Mouse (Mus musculus) kidney, postnatal 0 days (tissue): ENCODE measurements around the gene 3110009E18Rik. TPM values are rescaled to one million over a fixed set of nuclear protein-coding genes. Genes with fewer than 3 reads are reported as not detected.
"Not testable (repeated sequence)": the region's sequence is repeated elsewhere in the genome, so short reads cannot be mapped to it uniquely, and the experiment has no call there.

Experiments
- ATAC-seq: fragments of 200-750 bp; cut with Nextera tagmentation; replicated peaks from 2 replicates; pipeline ENCODE4 v1.8.0; 2017; ENCODE audit warnings: low read depth, moderate number of reproducible peaks, moderate TSS enrichment, moderate library complexity; ENCODE audit not compliant: low FRiP score
- DNase-seq: peaks from one replicate; pipeline ENCODE4 v3.0.0-alpha.2; 2016; ENCODE audit warnings: low spot score
- H3K27ac ChIP-seq: fragments of 300-500 bp; sonication (generic); 2 replicates; pipeline ENCODE4 v1.5.1; 2014; ENCODE audit warnings: mild to moderate bottlenecking
- H3K27me3 ChIP-seq: fragments of 300-500 bp; sonication (generic); 2 replicates; pipeline ENCODE4 v1.6.1; 2014; ENCODE audit warnings: low read length, mixed read lengths; ENCODE audit not compliant: insufficient read depth
- H3K36me3 ChIP-seq: fragments of 300-500 bp; sonication (generic); 2 replicates; pipeline ENCODE4 v1.6.1; 2014; ENCODE audit warnings: low read length, mixed read lengths; ENCODE audit not compliant: insufficient read depth
- H3K4me1 ChIP-seq: fragments of 300-500 bp; sonication (generic); replicated peaks from 2 replicates; pipeline ENCODE4 v1.6.1; 2014; ENCODE audit warnings: antibody characterized with exemption, low read length, mixed read lengths; ENCODE audit not compliant: insufficient read depth
- H3K4me2 ChIP-seq: fragments of 300-500 bp; sonication (generic); 2 replicates; pipeline ENCODE4 v1.6.1; 2014; ENCODE audit warnings: mild to moderate bottlenecking, low read length, moderate library complexity, mixed read lengths
- H3K4me3 ChIP-seq: fragments of 300-500 bp; sonication (generic); replicated peaks from 2 replicates; pipeline ENCODE4 v1.5.1; 2014; ENCODE audit warnings: low read depth, low read length
- H3K9ac ChIP-seq: fragments of 300-500 bp; sonication (generic); 2 replicates; pipeline ENCODE4 v1.6.1; 2014; ENCODE audit warnings: low read depth, low read length
- H3K9me3 ChIP-seq: fragments of 300-500 bp; sonication (generic); replicated peaks from 2 replicates; pipeline ENCODE4 v1.6.1; 2016; ENCODE audit warnings: low read length, inconsistent platforms, mixed read lengths
- CTCF ChIP-seq: IDR thresholded peaks from 2 replicates; pipeline ENCODE4 v1.5.1; 2016; ENCODE audit warnings: antibody characterized with exemption, low read depth, mild to moderate bottlenecking, moderate library complexity
- WGBS: fragments of 180-500 bp; shearing (Covaris S2); extraction: QIAGEN DNeasy Blood & Tissue Kit; methylation state at CpG from one replicate; pipeline ENCODE4 v1.1.7; 2014; 5-methylcytosine and 5-hydroxymethylcytosine counted together
- polyA plus RNA-seq: library from polyadenylated mRNA; unstranded; fragments of >200 nt; fragmentation: Nextera tagmentation; extraction: Ambion mirVana; gene quantifications from 2 replicates; pipeline ENCODE4 v1.2.1, GENCODE M21; 2015

Gene 3110009E18Rik
- polyA plus RNA-seq, 1 experiment from 2014 or later: 19.3 TPM

- Histone ChIP-seq H3K36me3 (no peaks in the 10 kb centered on the region), H3K4me1 (no peaks in the 10 kb centered on the region), H3K4me3 (no peak overlapping the region), H3K27me3 (no peaks in the 10 kb centered on the region), H3K9ac (no peak overlapping the region), H3K9me3 (no peaks in the 10 kb centered on the region), H3K4me2 (no peak overlapping the region), H3K27ac (no peak overlapping the region)
- TF ChIP-seq CTCF: no peak
- WGBS: 32% methylated on average over 4 of the region's 5 CpGs
- DNase-seq (no peak), ATAC-seq (no peak)
Observed at GRCm38 (mm10) chr1:120089180-120089579, 31.8 kb upstream of the 3110009E18Rik start.

GRCm38 (mm10) chr1:120090880-120091570 lies 30.0 kb upstream of the 3110009E18Rik start:
- H3K36me3 ChIP-seq: no peaks in the 10 kb centered on the region
- TF ChIP-seq CTCF: no peak
- no peaks in the 10 kb centered on the region for H3K27me3 ChIP-seq
- DNase-seq (no peak), ATAC-seq (no peak)
- H3K9me3 ChIP-seq: no peaks in the 10 kb centered on the region
- 79% methylated on average over 8 of the region's 8 CpGs for WGBS
- no peak overlapping the region for H3K4me3 ChIP-seq
- no peak overlapping the region for H3K27ac ChIP-seq
- H3K9ac ChIP-seq: no peak overlapping the region
- no peak overlapping the region for H3K4me2 ChIP-seq
- H3K4me1 ChIP-seq: no peaks in the 10 kb centered on the region

DNA sequence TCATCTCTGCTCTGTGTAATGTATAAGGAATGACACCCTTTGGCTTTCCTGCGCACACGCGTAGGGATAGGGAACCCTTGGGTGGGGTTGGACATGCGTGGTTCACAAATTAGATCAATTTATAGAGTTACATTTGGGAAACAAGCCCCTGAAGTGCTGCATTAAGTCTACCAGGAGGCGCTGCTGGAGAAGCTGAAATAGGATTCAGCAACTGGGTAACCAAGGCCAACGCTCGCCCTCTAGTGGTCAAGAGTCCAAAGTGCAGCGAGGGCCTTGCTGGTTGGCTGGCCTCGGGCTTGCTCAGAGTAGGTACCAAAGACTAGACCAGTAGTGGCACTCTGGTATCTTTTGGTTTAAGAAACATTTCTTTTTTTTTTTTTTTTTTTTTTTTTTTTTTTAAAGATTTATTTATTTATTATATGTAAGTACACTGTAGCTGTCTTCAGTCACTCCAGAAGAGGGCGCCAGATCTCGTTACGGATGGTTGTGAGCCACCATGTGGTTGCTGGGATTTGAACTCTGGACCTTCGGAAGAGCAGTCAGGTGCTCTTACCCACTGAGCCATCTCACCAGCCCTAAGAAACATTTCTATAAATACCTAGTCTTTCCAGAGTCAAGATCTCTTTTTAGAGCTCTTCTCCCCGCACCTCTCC lies 27.4 kb upstream of the 3110009E18Rik start:
- peak; percentile 77 for ATAC-seq
- H3K27me3 ChIP-seq, H3K4me2 ChIP-seq, H3K36me3 ChIP-seq, H3K4me1 ChIP-seq, H3K27ac ChIP-seq, H3K4me3 ChIP-seq, H3K9ac ChIP-seq, H3K9me3 ChIP-seq: not testable (repeated sequence)
- peak; percentile 95 for TF ChIP-seq CTCF
- DNase-seq: peak; percentile 87
- WGBS: 51% methylated on average over 11 of the region's 14 CpGs

GRCm38 (mm10) chr1:120094920-120095319 lies 26.1 kb upstream of the 3110009E18Rik start:
- H3K4me3 ChIP-seq: no peak overlapping the region
- H3K9me3 ChIP-seq: no peaks in the 10 kb centered on the region
- WGBS: 67% methylated on average over 3 of the region's 3 CpGs
- H3K27ac ChIP-seq: no peak overlapping the region
- no peak overlapping the region for H3K4me2 ChIP-seq
- no peaks in the 10 kb centered on the region for H3K36me3 ChIP-seq
- H3K4me1 ChIP-seq: no peaks in the 10 kb centered on the region
- no peak overlapping the region for H3K9ac ChIP-seq
- no peak for DNase-seq
- no peak for TF ChIP-seq CTCF
- ATAC-seq: no peak
- no peaks in the 10 kb centered on the region for H3K27me3 ChIP-seq

DNA sequence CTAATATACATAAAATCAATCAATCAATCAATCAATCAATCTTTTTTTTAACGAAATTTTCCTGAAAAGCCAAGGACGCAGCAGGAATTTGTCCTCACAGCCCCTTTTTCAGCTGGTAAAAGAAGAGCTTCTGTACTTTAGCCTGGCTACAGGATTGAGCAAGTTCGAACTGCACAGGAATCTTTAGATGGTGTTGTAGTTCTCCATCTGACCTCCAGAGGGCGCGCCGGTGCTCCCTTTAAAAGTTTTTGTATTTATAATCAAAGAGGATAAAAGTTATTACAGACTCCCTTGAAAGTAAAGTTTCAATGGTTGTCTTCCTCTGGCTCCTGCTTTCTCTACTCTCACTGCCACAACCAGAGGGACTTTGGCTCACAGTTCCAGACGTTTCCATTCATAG lies 22.7 kb upstream of the 3110009E18Rik start:
- DNase-seq: peak; percentile 78

DNA sequence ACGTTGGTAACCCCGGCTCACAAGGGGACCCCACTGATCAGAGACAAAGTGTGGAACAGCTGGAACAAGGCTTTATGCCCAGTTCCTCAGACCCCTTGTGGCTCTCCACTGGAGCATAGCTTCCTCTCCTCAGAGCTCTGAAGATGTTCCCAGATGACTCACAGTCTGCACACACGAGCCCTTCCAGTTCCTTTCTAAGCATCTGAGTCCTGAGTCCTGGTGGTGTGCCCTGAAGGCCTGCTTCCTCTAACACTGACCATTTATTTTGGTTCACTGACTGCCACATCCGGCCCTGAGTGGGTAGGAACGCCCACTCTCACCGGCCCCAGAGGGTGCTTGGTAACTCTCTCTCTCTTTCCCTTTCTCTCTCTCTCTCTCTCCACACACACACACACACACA lies 21.5 kb upstream of the 3110009E18Rik start:
- Histone ChIP-seq H3K36me3 (no peaks in the 10 kb centered on the region), H3K4me3 (no peak overlapping the region), H3K9me3 (no peaks in the 10 kb centered on the region), H3K9ac (no peak overlapping the region), H3K27ac (no peak overlapping the region), H3K4me1 (no peaks in the 10 kb centered on the region), H3K4me2 (no peak overlapping the region), H3K27me3 (no peaks in the 10 kb centered on the region)
- WGBS: 46% methylated on average over 6 of the region's 6 CpGs
- ATAC-seq: peak; percentile 59
- peak; percentile 44 for DNase-seq
- TF ChIP-seq CTCF: no peak

More for the DNA sequence above, 22.7 kb upstream of the 3110009E18Rik start:
- ATAC-seq: no peak
- Histone ChIP-seq H3K36me3 (no peaks in the 10 kb centered on the region), H3K27ac (no peak overlapping the region), H3K4me3 (no peak overlapping the region), H3K27me3 (no peaks in the 10 kb centered on the region), H3K9ac (no peak overlapping the region), H3K4me2 (no peak overlapping the region), H3K9me3 (no peaks in the 10 kb centered on the region), H3K4me1 (no peaks in the 10 kb centered on the region)
- 14% methylated on average over 7 of the region's 7 CpGs for WGBS
- peak; percentile 79 for TF ChIP-seq CTCF
